Mouse (Mus musculus) neural tube, embryonic 11.5 days (tissue): Measurements from ENCODE around the gene Tmed2. TPM values are rescaled to one million over a fixed set of nuclear protein-coding genes. Genes with fewer than 3 reads are reported as not detected.

Experiments
- ATAC-seq: fragments of 200-750 bp; cut with Nextera tagmentation; 2 replicates; pipeline ENCODE4 v1.8.0; 2017; ENCODE audit warnings: moderate number of reproducible peaks, mild to moderate bottlenecking, moderate TSS enrichment, moderate library complexity; ENCODE audit not compliant: insufficient read depth, low FRiP score, low TSS enrichment
- DNase-seq: peaks from one replicate; pipeline ENCODE4 v3.0.0-alpha.2; 2015; ENCODE audit warnings: low spot score
- H3K27ac ChIP-seq: fragments of 300-500 bp; sonication (generic); 2 replicates; pipeline ENCODE4 v1.5.1; 2014; ENCODE audit warnings: low read depth, mild to moderate bottlenecking, low read length
- H3K27me3 ChIP-seq: fragments of 300-500 bp; sonication (generic); 2 replicates; pipeline ENCODE4 v1.6.1; 2014; ENCODE audit warnings: mild to moderate bottlenecking, low read length, mixed read lengths; ENCODE audit not compliant: control insufficient read depth, insufficient read depth
- H3K36me3 ChIP-seq: fragments of 300-500 bp; sonication (generic); 2 replicates; pipeline ENCODE4 v1.6.1; 2014; ENCODE audit warnings: mild to moderate bottlenecking, low read length, moderate library complexity, mixed read lengths; ENCODE audit not compliant: control insufficient read depth, insufficient read depth
- H3K4me1 ChIP-seq: fragments of 300-500 bp; sonication (generic); 2 replicates; pipeline ENCODE4 v1.6.1; 2014; ENCODE audit warnings: low read length, mixed read lengths; ENCODE audit not compliant: control insufficient read depth, insufficient read depth
- H3K4me2 ChIP-seq: fragments of 300-500 bp; sonication (generic); 2 replicates; pipeline ENCODE4 v1.6.1; 2014; ENCODE audit warnings: low read depth, mild to moderate bottlenecking, moderate library complexity
- H3K4me3 ChIP-seq: fragments of 300-500 bp; sonication (generic); 2 replicates; pipeline ENCODE4 v1.5.1; 2014; ENCODE audit warnings: low read depth, low read length
- H3K9ac ChIP-seq: fragments of 300-500 bp; sonication (generic); 2 replicates; pipeline ENCODE4 v1.6.1; 2014; ENCODE audit warnings: mild to moderate bottlenecking, low read length
- H3K9me3 ChIP-seq: fragments of 300-500 bp; sonication (generic); 2 replicates; pipeline ENCODE4 v1.6.1; 2016; ENCODE audit warnings: low read length; ENCODE audit not compliant: control insufficient read depth
- WGBS: fragments of 180-500 bp; shearing (Covaris S2); extraction: QIAGEN DNeasy Blood & Tissue Kit; methylation state at CpG from one replicate; pipeline ENCODE4 v1.1.7; 2014; 5-methylcytosine and 5-hydroxymethylcytosine counted together
- polyA plus RNA-seq: library from polyadenylated mRNA; unstranded; fragments of >200 nt; fragmentation: Nextera tagmentation; extraction: Ambion mirVana; gene quantifications from 2 replicates; pipeline ENCODE4 v1.2.1, GENCODE M21; 2014

The Tmed2 gene
- polyA plus RNA-seq, 1 experiment from 2014 or later: 480 TPM

- no peaks in the 10 kb centered on the region for H3K36me3 ChIP-seq
Measured at GRCm38 (mm10) chr5:124530655-124531582, 9.6 kb upstream of the Tmed2 start, which contains the start of gene Rilpl1. Gene Rilpl1 (minus strand): TSS chr5:124531391.

GRCm38 (mm10) chr5:124531583-124531930 is 8.9 kb upstream of the Tmed2 start:
- Histone ChIP-seq H3K27me3 (no peaks in the 10 kb centered on the region), H3K9me3 (no peaks in the 10 kb centered on the region), H3K27ac (peak overlapping the region; percentile 62; the same call in 1 of the 2 replicates), H3K4me3 (peak overlapping the region; percentile 77), H3K9ac (peak overlapping the region; percentile 72), H3K36me3 (no peaks in the 10 kb centered on the region), H3K4me1 (peaks cover 25% of the 10 kb centered on the region), H3K4me2 (peak overlapping the region; percentile 66)
- DNase-seq (no peak), ATAC-seq (peak; percentile 59)
- WGBS: 14% methylated on average over 14 of the region's 14 CpGs

More at GRCm38 (mm10) chr5:124530655-124531582, 9.6 kb upstream of the Tmed2 start, which contains the start of gene Rilpl1:
- under 1% methylated on average over 77 of the region's 96 CpGs for WGBS
- H3K9me3 ChIP-seq: no peaks in the 10 kb centered on the region
- DNase-seq (peak; percentile 93), ATAC-seq (peak; percentile 93)
- peak within 1 kb of the TSS; percentile 77 for H3K4me3 ChIP-seq
- peak within 1 kb of the TSS; percentile 66 for H3K4me2 ChIP-seq
- peaks cover 25% of the 10 kb centered on the region for H3K4me1 ChIP-seq
- H3K27me3 ChIP-seq: no peaks in the 10 kb centered on the region
- peak within 1 kb of the TSS; percentile 62 for H3K27ac ChIP-seq
- peak within 1 kb of the TSS; percentile 72 for H3K9ac ChIP-seq

GRCm38 (mm10) chr5:124532451-124532850 is 8.0 kb upstream of the Tmed2 start:
- Histone ChIP-seq H3K27ac (no peak overlapping the region), H3K27me3 (no peaks in the 10 kb centered on the region), H3K9ac (no peak overlapping the region), H3K9me3 (no peaks in the 10 kb centered on the region), H3K4me1 (peaks cover 25% of the 10 kb centered on the region), H3K4me2 (no peak overlapping the region), H3K4me3 (no peak overlapping the region), H3K36me3 (no peaks in the 10 kb centered on the region)
- ATAC-seq: no peak
- WGBS: 48% methylated on average over 7 of the region's 7 CpGs
- DNase-seq: peak; percentile 12

GRCm38 (mm10) chr5:124535016-124535415 is 5.5 kb upstream of the Tmed2 start:
- no peaks in the 10 kb centered on the region for H3K27me3 ChIP-seq
- peaks cover 7% of the 10 kb centered on the region for H3K4me1 ChIP-seq
- ATAC-seq (no peak), DNase-seq (no peak)
- H3K4me2 ChIP-seq: no peak overlapping the region
- no peak overlapping the region for H3K27ac ChIP-seq
- no peak overlapping the region for H3K4me3 ChIP-seq
- 75% methylated on average over 5 of the region's 5 CpGs for WGBS
- H3K9ac ChIP-seq: no peak overlapping the region
- H3K36me3 ChIP-seq: no peaks in the 10 kb centered on the region
- H3K9me3 ChIP-seq: no peaks in the 10 kb centered on the region

GRCm38 (mm10) chr5:124536776-124537175 is 3.7 kb upstream of the Tmed2 start:
- no peak overlapping the region for H3K27ac ChIP-seq
- peak overlapping the region; percentile 22; the same call in 1 of the 2 replicates for H3K9ac ChIP-seq
- no peak for ATAC-seq
- peaks cover 4% of the 10 kb centered on the region; the same call in 1 of the 2 replicates for H3K4me1 ChIP-seq
- no peaks in the 10 kb centered on the region for H3K9me3 ChIP-seq
- peak overlapping the region; percentile 31 for H3K4me2 ChIP-seq
- H3K36me3 ChIP-seq: no peaks in the 10 kb centered on the region
- H3K4me3 ChIP-seq: peak overlapping the region; percentile 6; the same call in 1 of the 2 replicates
- peak; percentile 35 for DNase-seq
- WGBS: 4% methylated on average over 17 of the region's 17 CpGs
- H3K27me3 ChIP-seq: no peaks in the 10 kb centered on the region

- Histone ChIP-seq H3K9me3 (no peaks in the 10 kb centered on the region), H3K9ac (no peak overlapping the region), H3K4me1 (peaks cover 5% of the 10 kb centered on the region; the same call in 1 of the 2 replicates), H3K36me3 (peaks cover 3% of the 10 kb centered on the region; the same call in 1 of the 2 replicates), H3K4me2 (no peak overlapping the region), H3K27me3 (no peaks in the 10 kb centered on the region), H3K27ac (no peak overlapping the region), H3K4me3 (no peak overlapping the region)
- WGBS: 84% methylated on average over 15 of the region's 16 CpGs
- ATAC-seq: no peak
- peak; percentile 9 for DNase-seq
Measured at GRCm38 (mm10) chr5:124538813-124539792, 1.4 kb upstream of the Tmed2 start.

GRCm38 (mm10) chr5:124539905-124540304 is 590 bp upstream of the Tmed2 start:
- peak overlapping the region; percentile 98 for H3K4me3 ChIP-seq
- H3K27me3 ChIP-seq: no peaks in the 10 kb centered on the region
- peaks cover 5% of the 10 kb centered on the region; the same call in 1 of the 2 replicates for H3K4me1 ChIP-seq
- peak overlapping the region; percentile 23; the same call in 1 of the 2 replicates for H3K27ac ChIP-seq
- ATAC-seq: no peak
- H3K36me3 ChIP-seq: peaks cover 9% of the 10 kb centered on the region; the same call in 1 of the 2 replicates
- H3K4me2 ChIP-seq: peak overlapping the region; percentile 25; the same call in 1 of the 2 replicates
- 79% methylated on average over 4 of the region's 4 CpGs for WGBS
- H3K9ac ChIP-seq: no peak overlapping the region
- H3K9me3 ChIP-seq: no peaks in the 10 kb centered on the region
- peak; percentile 4 for DNase-seq
